Mouse (Mus musculus): ENCODE measurements around the gene Cbx6. TPM values are rescaled to one million over a fixed set of nuclear protein-coding genes. Genes with fewer than 3 reads are reported as not detected.

Gene Cbx6
- polyA plus RNA-seq, 1 experiment from 2014 or later: 60.8 TPM

- no peak overlapping the region for H3K4me2 ChIP-seq
- H3K4me1 ChIP-seq (replicated peaks): no peaks in the 10 kb centered on the region
- ATAC-seq (ENCODE audit: low FRiP score, low read depth): no peak
- 74% methylated on average over 4 of the region's 4 CpGs for WGBS
- H3K9ac ChIP-seq: no peak overlapping the region
- H3K27me3 ChIP-seq: peaks cover 4% of the 10 kb centered on the region
- H3K27ac ChIP-seq (replicated peaks): no peak overlapping the region
- H3K9me3 ChIP-seq: no peaks in the 10 kb centered on the region
- no peak overlapping the region for H3K4me3 ChIP-seq
- no peaks in the 10 kb centered on the region for H3K36me3 ChIP-seq
Observed at GRCm38 (mm10) chr15:79810997-79811396, 23.5 kb downstream of the Cbx6 start.

- Histone ChIP-seq H3K4me3 (no peak overlapping the region), H3K9ac (no peak overlapping the region), H3K4me2 (no peak overlapping the region), H3K4me1 (replicated peaks) (peaks cover 6% of the 10 kb centered on the region), H3K9me3 (no peaks in the 10 kb centered on the region), H3K27me3 (peaks cover 6% of the 10 kb centered on the region), H3K27ac (replicated peaks) (no peak overlapping the region), H3K36me3 (no peaks in the 10 kb centered on the region)
- WGBS: 55% methylated on average over 3 of the region's 3 CpGs
- ATAC-seq (ENCODE audit: low FRiP score, low read depth): no peak
Observed at GRCm38 (mm10) chr15:79810061-79810460, 24.4 kb downstream of the Cbx6 start.

DNA sequence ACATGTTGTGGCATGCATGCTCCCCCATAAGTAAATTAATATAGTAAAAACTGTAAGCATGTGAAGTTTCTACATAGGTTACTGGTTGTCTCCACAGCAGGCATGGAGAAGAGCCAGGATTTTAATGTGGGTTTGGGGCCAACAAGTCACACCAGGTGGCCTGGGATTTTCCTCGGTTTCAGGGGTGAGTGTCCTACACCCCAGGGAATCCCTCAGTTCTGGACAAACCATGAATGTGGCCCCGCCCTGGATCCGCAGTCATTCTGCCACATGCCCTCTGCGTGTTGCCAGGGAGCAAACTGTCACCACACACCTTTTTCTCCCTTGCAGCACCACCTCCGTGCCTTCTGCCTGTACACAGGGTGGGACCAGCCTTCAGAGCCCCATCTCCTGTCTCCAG is 25.8 kb downstream of the Cbx6 start:
- peaks cover 12% of the 10 kb centered on the region for H3K4me1 ChIP-seq (replicated peaks)
- no peak for ATAC-seq (ENCODE audit: low FRiP score, low read depth)
- peaks cover 6% of the 10 kb centered on the region for H3K27me3 ChIP-seq
- H3K27ac ChIP-seq (replicated peaks): no peak overlapping the region
- H3K9me3 ChIP-seq: no peaks in the 10 kb centered on the region
- H3K9ac ChIP-seq: no peak overlapping the region
- H3K4me3 ChIP-seq: no peak overlapping the region
- WGBS: 55% methylated on average over 5 of the region's 5 CpGs
- no peaks in the 10 kb centered on the region for H3K36me3 ChIP-seq
- no peak overlapping the region for H3K4me2 ChIP-seq

DNA sequence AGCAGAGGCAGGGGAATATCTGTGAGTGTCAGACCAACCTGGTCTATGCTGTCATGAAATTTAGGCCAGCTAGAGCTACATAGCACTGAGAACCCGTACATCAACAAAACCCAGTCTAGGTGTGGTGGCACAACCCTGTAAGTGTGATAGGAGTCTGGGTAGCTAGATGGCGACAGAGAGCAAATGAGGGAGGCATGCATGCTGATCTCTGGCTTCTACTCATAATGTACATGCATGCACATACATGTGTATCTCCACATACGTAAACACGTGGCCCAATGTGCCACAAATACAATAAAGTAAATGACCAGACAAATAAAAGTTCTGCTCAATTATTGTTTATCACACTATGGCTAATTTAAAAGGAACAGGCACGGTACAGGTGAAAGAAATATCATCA is 26.4 kb downstream of the Cbx6 start:
- no peak overlapping the region for H3K4me3 ChIP-seq
- H3K4me2 ChIP-seq: no peak overlapping the region
- no peak overlapping the region for H3K9ac ChIP-seq
- no peak overlapping the region for H3K27ac ChIP-seq (replicated peaks)
- H3K27me3 ChIP-seq: peaks cover 6% of the 10 kb centered on the region
- no peaks in the 10 kb centered on the region for H3K36me3 ChIP-seq
- ATAC-seq (ENCODE audit: low FRiP score, low read depth): no peak
- WGBS: 34% methylated on average over 5 of the region's 5 CpGs
- no peaks in the 10 kb centered on the region for H3K9me3 ChIP-seq
- peaks cover 15% of the 10 kb centered on the region for H3K4me1 ChIP-seq (replicated peaks)

- peaks cover 25% of the 10 kb centered on the region for H3K4me1 ChIP-seq (replicated peaks)
- no peaks in the 10 kb centered on the region for H3K9me3 ChIP-seq
- no peak for ATAC-seq (ENCODE audit: low FRiP score, low read depth)
- no peak overlapping the region for H3K27ac ChIP-seq (replicated peaks)
- H3K27me3 ChIP-seq: peaks cover 9% of the 10 kb centered on the region
- H3K9ac ChIP-seq: no peak overlapping the region
- no peak overlapping the region for H3K4me3 ChIP-seq
- no peak overlapping the region for H3K4me2 ChIP-seq
- H3K36me3 ChIP-seq: no peaks in the 10 kb centered on the region
- WGBS: 45% methylated on average over 1 of the region's 1 CpGs
Observed at GRCm38 (mm10) chr15:79807050-79807449, 27.4 kb downstream of the Cbx6 start.

DNA sequence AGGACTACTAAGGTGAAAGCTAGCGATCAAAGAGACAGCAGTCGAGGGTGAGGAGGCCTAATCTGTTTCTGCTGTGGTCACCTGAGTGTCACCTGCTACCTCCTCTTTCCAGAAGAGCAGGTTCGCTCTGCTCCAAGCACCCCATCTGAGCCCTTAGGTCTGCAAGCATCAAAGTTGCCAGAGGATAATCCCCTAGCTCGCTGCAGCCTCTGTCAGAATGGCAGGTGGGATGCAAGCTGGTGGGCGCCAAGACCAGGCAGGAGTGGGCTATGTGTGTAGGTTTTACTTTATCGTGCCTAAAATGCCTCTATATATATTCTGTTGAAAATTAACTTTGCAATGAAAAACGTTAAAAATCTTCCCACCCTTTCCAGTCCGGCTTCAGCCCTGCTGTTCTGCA is 29.2 kb downstream of the Cbx6 start:
- H3K27ac ChIP-seq (replicated peaks): peak overlapping the region; percentile 85
- peak overlapping the region; percentile 83 for H3K4me2 ChIP-seq
- peaks cover 37% of the 10 kb centered on the region for H3K4me1 ChIP-seq (replicated peaks)
- peak overlapping the region; percentile 71; the same call in 1 of the 2 replicates for H3K9ac ChIP-seq
- H3K27me3 ChIP-seq: peaks cover 9% of the 10 kb centered on the region
- no peak for ATAC-seq (ENCODE audit: low FRiP score, low read depth)
- WGBS: 18% methylated on average over 8 of the region's 8 CpGs
- no peaks in the 10 kb centered on the region for H3K9me3 ChIP-seq
- H3K36me3 ChIP-seq: no peaks in the 10 kb centered on the region
- H3K4me3 ChIP-seq: peak overlapping the region; percentile 77

GRCm38 (mm10) chr15:79804352-79805071 is 30.0 kb downstream of the Cbx6 start, which contains the start of gene Nptxr:
Nptxr (minus strand) TSS chr15:79804766.
- Histone ChIP-seq H3K4me2 (peak within 1 kb of the TSS; percentile 83), H3K4me1 (replicated peaks) (peaks cover 37% of the 10 kb centered on the region), H3K4me3 (peak within 1 kb of the TSS; percentile 77), H3K36me3 (no peaks in the 10 kb centered on the region), H3K27me3 (peaks cover 9% of the 10 kb centered on the region), H3K9ac (peak within 1 kb of the TSS; percentile 71), H3K27ac (replicated peaks) (peak within 1 kb of the TSS; percentile 85), H3K9me3 (no peaks in the 10 kb centered on the region)
- under 1% methylated on average over 64 of the region's 91 CpGs for WGBS
- peak; percentile 82 for ATAC-seq (ENCODE audit: low FRiP score, low read depth)

DNA sequence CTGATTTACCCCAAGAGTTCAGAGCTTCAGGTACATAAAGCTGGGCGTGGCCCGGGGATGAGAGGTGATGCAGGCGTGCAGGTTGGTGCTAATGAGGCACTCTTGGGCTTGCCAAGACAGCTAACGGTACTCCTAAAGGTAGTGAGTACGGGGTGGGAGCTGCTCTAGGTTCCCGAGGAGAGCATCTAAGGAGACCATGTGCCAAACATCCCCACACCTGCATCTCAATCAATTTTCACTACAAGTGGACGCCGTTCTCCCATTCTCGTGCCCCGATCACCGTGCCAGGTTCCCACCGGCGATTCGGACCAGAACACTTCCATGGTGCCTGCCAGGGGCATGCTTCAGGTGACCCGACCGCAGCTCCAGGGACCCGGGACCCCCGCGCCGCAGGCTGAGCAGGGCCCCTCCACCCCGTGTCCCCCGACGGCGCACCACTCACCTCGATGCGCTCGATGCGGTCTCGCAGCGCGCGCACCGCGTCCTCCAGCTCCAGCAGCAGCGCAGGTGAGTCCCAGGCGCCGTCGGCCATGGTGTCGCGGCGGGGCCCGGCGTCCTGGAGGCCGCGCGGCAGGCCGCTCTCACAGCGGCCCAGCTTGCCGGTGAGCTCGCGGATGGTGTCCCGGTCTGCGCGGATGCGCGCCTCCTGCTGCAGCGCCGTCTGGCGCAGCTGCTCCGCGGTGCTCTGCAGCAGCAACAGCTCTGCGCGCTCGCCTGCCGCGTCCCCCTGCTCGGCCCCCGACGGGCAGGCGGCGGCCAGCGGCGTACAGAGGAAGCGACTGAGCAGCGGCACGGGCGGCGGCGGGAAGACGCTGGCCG is 30.7 kb downstream of the Cbx6 start:
- Histone ChIP-seq H3K27me3 (peaks cover 9% of the 10 kb centered on the region), H3K4me2 (peak overlapping the region; percentile 83), H3K27ac (replicated peaks) (peak overlapping the region; percentile 85), H3K4me1 (replicated peaks) (peaks cover 37% of the 10 kb centered on the region), H3K9ac (peak overlapping the region; percentile 71), H3K36me3 (no peaks in the 10 kb centered on the region), H3K4me3 (peak overlapping the region; percentile 77), H3K9me3 (no peaks in the 10 kb centered on the region)
- 5% methylated on average over 77 of the region's 81 CpGs for WGBS
- peak; percentile 59 for ATAC-seq (ENCODE audit: low FRiP score, low read depth)

DNA sequence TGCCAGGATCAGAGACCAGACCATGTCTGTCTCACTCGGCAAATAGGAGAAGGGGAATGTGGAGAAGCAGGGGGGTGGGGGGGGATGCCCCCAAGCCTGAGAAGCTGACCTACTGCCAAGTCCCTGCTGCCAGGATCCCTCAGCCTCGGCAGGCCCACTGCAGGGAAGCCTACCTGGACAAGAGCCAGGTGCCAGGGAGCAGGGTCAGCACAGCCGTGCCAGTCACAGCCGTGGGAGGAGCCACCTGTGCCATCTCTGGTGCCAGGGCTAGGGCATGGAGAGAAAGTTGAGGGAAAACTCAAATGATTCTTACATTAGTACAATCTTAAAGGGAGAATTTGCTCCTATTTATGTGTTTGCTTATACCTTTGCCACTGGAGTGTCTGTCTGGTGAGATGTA is 32.2 kb downstream of the Cbx6 start:
- no peak overlapping the region for H3K4me3 ChIP-seq
- WGBS: 24% methylated on average over 4 of the region's 4 CpGs
- peak overlapping the region; percentile 83 for H3K4me2 ChIP-seq
- no peaks in the 10 kb centered on the region for H3K36me3 ChIP-seq
- ATAC-seq (ENCODE audit: low FRiP score, low read depth): no peak
- no peaks in the 10 kb centered on the region for H3K9me3 ChIP-seq
- peaks cover 37% of the 10 kb centered on the region for H3K4me1 ChIP-seq (replicated peaks)
- H3K27me3 ChIP-seq: peaks cover 5% of the 10 kb centered on the region
- no peak overlapping the region for H3K9ac ChIP-seq
- H3K27ac ChIP-seq (replicated peaks): no peak overlapping the region

DNA sequence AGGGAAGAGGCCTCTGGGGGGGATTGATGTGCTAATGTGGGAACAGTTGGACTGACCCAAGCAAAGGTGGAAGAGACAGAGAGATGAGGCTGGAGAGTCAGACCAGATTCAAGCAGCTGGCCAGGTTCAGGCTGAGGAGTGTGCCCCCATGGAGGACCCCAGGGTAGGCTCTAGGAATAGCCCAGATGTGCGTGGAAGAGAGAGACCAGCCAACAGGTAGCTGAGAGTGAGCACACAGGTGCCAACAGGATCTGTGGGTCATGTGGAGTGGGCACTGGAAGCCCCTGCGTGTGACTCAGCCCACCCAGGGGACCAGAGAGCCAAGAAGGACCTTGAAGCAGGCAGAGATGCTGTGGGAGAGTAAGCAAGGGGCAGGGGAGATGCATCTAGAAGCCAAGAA is 32.8 kb downstream of the Cbx6 start:
- ATAC-seq (ENCODE audit: low FRiP score, low read depth): no peak
- Histone ChIP-seq H3K4me2 (no peak overlapping the region), H3K4me1 (replicated peaks) (peaks cover 37% of the 10 kb centered on the region), H3K9me3 (no peaks in the 10 kb centered on the region), H3K9ac (no peak overlapping the region), H3K27ac (replicated peaks) (no peak overlapping the region), H3K27me3 (peaks cover 5% of the 10 kb centered on the region; the same call in 1 of the 2 replicates), H3K36me3 (no peaks in the 10 kb centered on the region), H3K4me3 (no peak overlapping the region)
- 57% methylated on average over 2 of the region's 2 CpGs for WGBS

- Histone ChIP-seq H3K4me3 (no peak overlapping the region), H3K27me3 (0 out of 2 replicates have a peak, but pooled peaks cover 5% of the 10 kb centered on the region), H3K4me1 (replicated peaks) (peaks cover 42% of the 10 kb centered on the region), H3K36me3 (no peaks in the 10 kb centered on the region), H3K27ac (replicated peaks) (no peak overlapping the region), H3K4me2 (no peak overlapping the region), H3K9me3 (no peaks in the 10 kb centered on the region), H3K9ac (no peak overlapping the region)
- WGBS: 30% methylated on average over 11 of the region's 11 CpGs
- ATAC-seq (ENCODE audit: low FRiP score, low read depth): no peak
Observed at GRCm38 (mm10) chr15:79800701-79801100, 33.8 kb downstream of the Cbx6 start.

GRCm38 (mm10) chr15:79798591-79798990 is 35.9 kb downstream of the Cbx6 start:
- ATAC-seq (ENCODE audit: low FRiP score, low read depth): no peak
- Histone ChIP-seq H3K4me1 (replicated peaks) (peaks cover 30% of the 10 kb centered on the region), H3K4me3 (no peak overlapping the region), H3K36me3 (no peaks in the 10 kb centered on the region), H3K27me3 (0 out of 2 replicates have a peak, but pooled peaks cover 3% of the 10 kb centered on the region), H3K9ac (no peak overlapping the region), H3K27ac (replicated peaks) (no peak overlapping the region), H3K4me2 (no peak overlapping the region), H3K9me3 (no peaks in the 10 kb centered on the region)
- 86% methylated on average over 10 of the region's 10 CpGs for WGBS

Measured in hindbrain, embryonic 15.5 days (tissue).